Mouse (Mus musculus) embryonic facial prominence, embryonic 12.5 days (tissue): Measurements from ENCODE around the gene Nsg1. TPM values are rescaled to one million over a fixed set of nuclear protein-coding genes. Genes with fewer than 3 reads are reported as not detected.

Source experiments
- ATAC-seq: fragments of 200-750 bp; cut with Nextera tagmentation; 2 replicates; pipeline ENCODE4 v1.8.0; 2017; ENCODE audit not compliant: insufficient number of reproducible peaks, insufficient read depth, low FRiP score, low TSS enrichment
- H3K27ac ChIP-seq: fragments of 300-500 bp; sonication (generic); 2 replicates; pipeline ENCODE4 v1.5.1; 2016; ENCODE audit warnings: mild to moderate bottlenecking
- H3K27me3 ChIP-seq: fragments of 300-500 bp; sonication (generic); 2 replicates; pipeline ENCODE4 v1.6.1; 2016; ENCODE audit warnings: mild to moderate bottlenecking, moderate library complexity
- H3K36me3 ChIP-seq: fragments of 300-500 bp; sonication (generic); 2 replicates; pipeline ENCODE4 v1.6.1; 2016; ENCODE audit warnings: mild to moderate bottlenecking
- H3K4me1 ChIP-seq: fragments of 300-500 bp; sonication (generic); 2 replicates; pipeline ENCODE4 v1.6.1; 2016
- H3K4me2 ChIP-seq: fragments of 300-500 bp; sonication (generic); replicated peaks from 2 replicates; pipeline ENCODE4 v1.6.1; 2016; ENCODE audit warnings: mild to moderate bottlenecking, moderate library complexity
- H3K4me3 ChIP-seq: fragments of 300-500 bp; sonication (generic); 2 replicates; pipeline ENCODE4 v1.5.1; 2016; ENCODE audit warnings: mild to moderate bottlenecking
- H3K9ac ChIP-seq: fragments of 300-500 bp; sonication (generic); 2 replicates; pipeline ENCODE4 v1.6.1; 2016; ENCODE audit warnings: mild to moderate bottlenecking, moderate library complexity
- H3K9me3 ChIP-seq: fragments of 300-500 bp; sonication (generic); 2 replicates; pipeline ENCODE4 v1.6.1; 2016; ENCODE audit warnings: mild to moderate bottlenecking, moderate library complexity
- WGBS: fragments of 180-500 bp; shearing (Covaris S2); methylation state at CpG from one replicate; pipeline ENCODE4 v1.1.7; 2016; 5-methylcytosine and 5-hydroxymethylcytosine counted together
- polyA plus RNA-seq: library from polyadenylated mRNA; unstranded; fragments of >200 nt; fragmentation: Nextera tagmentation; extraction: Ambion mirVana; gene quantifications from 2 replicates; pipeline ENCODE4 v1.2.1, GENCODE M21; 2016

Gene Nsg1
- polyA plus RNA-seq, 1 experiment from 2014 or later = 177 TPM

DNA sequence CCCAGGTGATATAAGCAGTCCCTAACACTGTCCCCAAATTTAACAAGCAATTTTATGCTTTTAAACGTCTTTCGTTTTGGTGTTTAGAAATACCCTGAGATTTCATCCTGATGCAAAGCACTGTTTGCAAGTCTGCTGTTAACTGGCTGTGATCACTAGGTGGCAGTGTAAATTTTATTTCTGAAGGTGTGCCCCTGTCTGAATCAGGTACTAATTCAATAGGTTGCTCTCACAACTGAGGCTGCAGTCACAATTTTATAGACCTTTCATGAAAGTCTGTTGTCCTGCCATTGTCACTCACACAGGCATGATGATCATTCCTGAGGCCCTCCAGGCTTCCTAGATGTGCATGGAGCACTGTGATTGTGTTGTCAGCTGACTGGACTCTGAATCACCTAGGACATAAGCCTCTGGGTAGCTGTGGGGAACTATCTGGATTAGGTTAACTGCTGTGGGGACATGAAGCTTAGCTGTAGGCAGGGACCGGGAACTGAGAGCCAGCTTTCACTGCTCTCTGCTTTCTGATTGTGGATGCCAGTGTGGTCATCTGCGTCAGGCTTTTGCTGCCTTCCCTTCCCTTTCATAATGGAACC lies 62.1 kb downstream of the Nsg1 start:
- Histone ChIP-seq H3K4me2 (no peak overlapping the region), H3K36me3 (no peaks in the 10 kb centered on the region), H3K27ac (no peak overlapping the region), H3K9me3 (no peaks in the 10 kb centered on the region), H3K9ac (no peak overlapping the region), H3K27me3 (no peaks in the 10 kb centered on the region), H3K4me3 (no peak overlapping the region), H3K4me1 (no peaks in the 10 kb centered on the region)
- 72% methylated on average over 4 of the region's 4 CpGs for WGBS
- no peak for ATAC-seq

DNA sequence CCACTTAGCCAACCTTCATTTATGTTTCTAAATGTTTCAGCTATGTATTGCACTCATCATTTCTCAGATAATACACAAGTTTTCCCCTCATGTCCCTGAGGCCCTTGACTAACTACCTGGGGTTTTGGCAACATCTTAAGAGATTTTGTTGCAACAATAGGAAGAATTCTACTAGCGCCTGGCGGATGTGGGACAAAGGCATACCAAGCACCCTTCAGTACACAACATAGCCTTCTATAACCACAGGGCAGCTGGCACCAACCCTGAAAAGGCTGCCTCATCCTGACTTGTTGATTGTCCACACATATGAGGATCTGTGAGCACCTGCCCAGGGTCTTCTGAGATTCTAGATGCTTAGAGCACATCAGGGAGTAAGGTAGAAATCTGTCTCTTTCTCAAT lies 65.4 kb downstream of the Nsg1 start:
- H3K9me3 ChIP-seq = no peaks in the 10 kb centered on the region
- H3K4me3 ChIP-seq = no peak overlapping the region
- ATAC-seq = no peak
- H3K4me2 ChIP-seq = no peak overlapping the region
- WGBS = 90% methylated on average over 2 of the region's 2 CpGs
- no peaks in the 10 kb centered on the region for H3K36me3 ChIP-seq
- H3K4me1 ChIP-seq = no peaks in the 10 kb centered on the region
- H3K27me3 ChIP-seq = 0 out of 2 replicates have a peak, but pooled peaks cover 2% of the 10 kb centered on the region
- H3K27ac ChIP-seq = no peak overlapping the region
- H3K9ac ChIP-seq = no peak overlapping the region

GRCm38 (mm10) chr5:38091966-38092304 lies 67.8 kb downstream of the Nsg1 start:
- no peaks in the 10 kb centered on the region for H3K4me1 ChIP-seq
- H3K4me2 ChIP-seq = no peak overlapping the region
- no peaks in the 10 kb centered on the region for H3K36me3 ChIP-seq
- no peak overlapping the region for H3K4me3 ChIP-seq
- H3K9me3 ChIP-seq = no peaks in the 10 kb centered on the region
- H3K27me3 ChIP-seq = 0 out of 2 replicates have a peak, but pooled peaks cover 2% of the 10 kb centered on the region
- 66% methylated on average over 2 of the region's 2 CpGs for WGBS
- H3K27ac ChIP-seq = no peak overlapping the region
- no peak for ATAC-seq
- no peak overlapping the region for H3K9ac ChIP-seq

GRCm38 (mm10) chr5:38091046-38091965 lies 68.4 kb downstream of the Nsg1 start:
- no peaks in the 10 kb centered on the region for H3K36me3 ChIP-seq
- H3K27ac ChIP-seq = no peak overlapping the region
- WGBS = 70% methylated on average over 8 of the region's 8 CpGs
- no peak for ATAC-seq
- peaks cover under 1% of the 10 kb centered on the region; the same call in 1 of the 2 replicates for H3K4me1 ChIP-seq
- no peak overlapping the region for H3K4me2 ChIP-seq
- H3K9ac ChIP-seq = no peak overlapping the region
- H3K27me3 ChIP-seq = 0 out of 2 replicates have a peak, but pooled peaks cover 2% of the 10 kb centered on the region
- no peaks in the 10 kb centered on the region for H3K9me3 ChIP-seq
- no peak overlapping the region for H3K4me3 ChIP-seq

DNA sequence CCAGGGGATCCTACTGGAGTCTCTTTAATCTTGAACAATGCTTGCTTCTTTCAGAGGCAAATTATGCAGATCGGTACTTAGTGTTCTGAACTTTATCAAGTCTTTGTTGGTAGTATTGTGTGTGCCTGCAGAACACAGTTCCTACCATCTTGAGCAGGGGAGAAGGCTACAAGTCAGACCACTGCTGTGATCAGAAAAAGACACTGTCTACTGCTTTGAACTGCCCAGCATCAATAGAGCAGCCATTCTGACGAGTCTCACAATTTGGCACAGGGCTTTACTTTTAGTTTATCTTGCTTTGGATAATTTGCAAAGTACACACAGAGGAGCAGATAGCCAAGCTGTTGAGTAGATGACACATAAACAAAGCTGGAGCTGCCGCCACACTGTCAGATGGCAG lies 69.1 kb downstream of the Nsg1 start:
- 60% methylated on average over 3 of the region's 3 CpGs for WGBS
- Histone ChIP-seq H3K27ac (no peak overlapping the region), H3K36me3 (no peaks in the 10 kb centered on the region), H3K9me3 (no peaks in the 10 kb centered on the region), H3K4me2 (no peak overlapping the region), H3K9ac (no peak overlapping the region), H3K4me3 (no peak overlapping the region), H3K4me1 (peaks cover 8% of the 10 kb centered on the region; the same call in 1 of the 2 replicates), H3K27me3 (0 out of 2 replicates have a peak, but pooled peaks cover 2% of the 10 kb centered on the region)
- ATAC-seq = no peak

GRCm38 (mm10) chr5:38090111-38090510 lies 69.6 kb downstream of the Nsg1 start:
- Histone ChIP-seq H3K4me1 (peaks cover 11% of the 10 kb centered on the region; the same call in 1 of the 2 replicates), H3K27ac (no peak overlapping the region), H3K4me2 (no peak overlapping the region), H3K9ac (no peak overlapping the region), H3K27me3 (0 out of 2 replicates have a peak, but pooled peaks cover 2% of the 10 kb centered on the region), H3K9me3 (no peaks in the 10 kb centered on the region), H3K4me3 (no peak overlapping the region), H3K36me3 (no peaks in the 10 kb centered on the region)
- WGBS = 69% methylated on average over 3 of the region's 3 CpGs
- ATAC-seq = no peak

Other genes starting within 250 kb of the Nsg1 start
- gene Stx18, start 121.2 kb downstream of the Nsg1 start, polyA plus RNA-seq = 53.0 and 54.6 TPM in 2 replicates
- gene Zbtb49, start 60.5 kb upstream of the Nsg1 start, polyA plus RNA-seq = 18.7 and 19.5 TPM in 2 replicates
- gene Lyar, start 60.6 kb upstream of the Nsg1 start, polyA plus RNA-seq = 118 and 122 TPM in 2 replicates
- 66.1 and 71.3 TPM in 2 replicates for gene Tmem128, start 100.3 kb upstream of the Nsg1 start, polyA plus RNA-seq
- gene Otop1, start 116.1 kb upstream of the Nsg1 start, polyA plus RNA-seq = 0.06 and 0.13 TPM in 2 replicates
- gene Drd5, start 159.5 kb upstream of the Nsg1 start, polyA plus RNA-seq = 0.41 and 0.43 TPM in 2 replicates